Mouse (Mus musculus): Measurements from ENCODE around the gene Slc37a4. TPM values are rescaled to one million over a fixed set of nuclear protein-coding genes. Genes with fewer than 3 reads are reported as not detected.
"Not testable (repeated sequence)": the region's sequence is repeated elsewhere in the genome, so short reads cannot be mapped to it uniquely, and the experiment has no call there.

The Slc37a4 gene
- total RNA-seq, 4 experiments from 2014 or later: 24.0 to 29.5 (median 28.1) TPM

- DNase-seq (ENCODE audit: low spot score in 2 of 2): no peak
These were observed 36.0 kb downstream of the Slc37a4 start for GRCm38 (mm10) chr9:44432577-44433185.

- no peak for DNase-seq (ENCODE audit: low spot score in 2 of 2)
These were observed 39.1 kb downstream of the Slc37a4 start for GRCm38 (mm10) chr9:44435747-44436146.

- no peak for DNase-seq (ENCODE audit: low spot score in 2 of 2)
These were observed 44.3 kb downstream of the Slc37a4 start, which contains the start of gene Foxr1 for GRCm38 (mm10) chr9:44440961-44441360. Gene Foxr1, minus strand, starts transcription at chr9:44441136.

DNA sequence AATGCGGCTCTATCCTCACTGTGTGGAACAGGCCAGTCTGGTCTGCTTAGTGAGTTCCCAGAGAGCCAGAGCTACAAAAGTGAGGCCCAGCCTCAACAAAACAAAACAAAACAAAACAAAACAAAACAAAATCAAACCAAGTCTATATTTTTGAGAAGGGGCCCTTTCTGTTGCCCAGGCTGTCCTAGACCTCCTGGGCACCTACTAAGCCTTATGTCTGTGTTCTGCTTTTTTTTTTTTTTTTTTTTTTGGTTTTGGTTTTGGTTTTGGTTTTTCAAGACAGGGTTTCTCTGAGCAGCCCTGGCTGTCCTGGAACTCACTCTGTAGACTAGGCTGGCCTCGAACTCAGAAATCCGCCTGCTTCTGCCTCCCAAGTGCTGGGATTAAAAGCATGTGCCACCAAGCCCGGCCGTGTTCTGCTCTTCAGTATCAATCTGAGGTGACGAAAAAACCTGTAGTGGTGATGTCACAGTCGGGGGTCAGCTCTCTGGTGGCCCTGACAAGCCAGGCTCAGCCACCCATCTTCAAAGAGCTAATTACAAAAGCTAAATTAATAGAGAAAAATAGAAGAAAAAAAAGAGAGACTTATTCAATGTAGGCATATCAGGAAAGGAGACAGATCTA, 47.9 kb downstream of the Slc37a4 start:
- DNase-seq (ENCODE audit: low spot score in 2 of 2): not testable (repeated sequence)

- no peak for DNase-seq (ENCODE audit: low spot score in 2 of 2)
These were observed 53.7 kb downstream of the Slc37a4 start for GRCm38 (mm10) chr9:44450387-44450786.

Small RNAs within 50 kb of the gene (microRNA-seq; reads per million reads assigned to microRNA genes)
- 1.6 to 1.8 reads per million in 2 experiments for gene Mir7085

Other genes starting within 250 kb of the Slc37a4 start
- 10 to 100 TPM; 58.7 to 75.3 (median 65.0) TPM for gene Cbl, start 162.8 kb upstream of the Slc37a4 start, total RNA-seq (2022)
- 10 to 100 TPM in 1 of 4 experiments, 1 to 10 TPM in 3; 2.4 to 10.2 (median 4.0) TPM for gene Ccdc153, start 156.2 kb upstream of the Slc37a4 start, total RNA-seq (2022)
- gene Pdzd3, start 145.4 kb upstream of the Slc37a4 start, total RNA-seq (2022): 1 to 10 TPM in 3 of 4 experiments, under 1 TPM in 1; 0.49 to 2.0 (median 1.1) TPM
- 10 to 100 TPM in 3 of 4 experiments, 1 to 10 TPM in 1; 8.7 to 13.1 (median 10.5) TPM for gene Nlrx1, start 128.3 kb upstream of the Slc37a4 start, total RNA-seq (2022)
- 10 to 100 TPM; 69.2 to 77.6 (median 71.1) TPM for gene Abcg4, start 108.2 kb upstream of the Slc37a4 start, total RNA-seq (2022)
- gene Hinfp, start 91.2 kb upstream of the Slc37a4 start, total RNA-seq (2022): 10 to 100 TPM; 32.0 to 40.3 (median 38.4) TPM
- 100 to 1,000 TPM; 177 to 228 (median 205) TPM for gene C2cd2l, start 76.6 kb upstream of the Slc37a4 start, total RNA-seq (2022)
- 10 to 100 TPM; 15.1 to 19.7 (median 16.1) TPM for gene Dpagt1, start 70.8 kb upstream of the Slc37a4 start, total RNA-seq (2022)
- 10 to 100 TPM; 40.3 to 44.3 (median 41.6) TPM for gene H2afx, start 62.2 kb upstream of the Slc37a4 start, total RNA-seq (2022)
- gene Hmbs, start 52.6 kb upstream of the Slc37a4 start, total RNA-seq (2022): 10 to 100 TPM; 20.2 to 26.9 (median 25.3) TPM
- gene Vps11, start 35.2 kb upstream of the Slc37a4 start, total RNA-seq (2022): 10 to 100 TPM; 56.4 to 64.6 (median 60.9) TPM
- gene Hyou1, start 17.4 kb upstream of the Slc37a4 start, total RNA-seq (2022): 100 to 1,000 TPM in 3 of 4 experiments, 10 to 100 TPM in 1; 96.8 to 147 (median 121) TPM
- gene Rps25, start 10.3 kb downstream of the Slc37a4 start, total RNA-seq (2022): 100 to 1,000 TPM; 739 to 859 (median 825) TPM
- 10 to 100 TPM; 63.7 to 73.0 (median 68.9) TPM for gene Trappc4, start 10.7 kb downstream of the Slc37a4 start, total RNA-seq (2022)
- gene Ccdc84, start 21.7 kb downstream of the Slc37a4 start, total RNA-seq (2022): 10 to 100 TPM; 21.1 to 24.9 (median 23.4) TPM
- not detected for gene Foxr1, start 44.3 kb downstream of the Slc37a4 start, total RNA-seq (2022)
- gene Upk2, start 58.1 kb downstream of the Slc37a4 start, total RNA-seq (2022): not detected
- gene Bcl9l, start 86.0 kb downstream of the Slc37a4 start, total RNA-seq (2022): 10 to 100 TPM; 61.8 to 68.3 (median 64.9) TPM
- not detected for gene Cxcr5, start 165.0 kb downstream of the Slc37a4 start, total RNA-seq (2022)
- 100 to 1,000 TPM; 130 to 145 (median 134) TPM for gene Ddx6, start 208.0 kb downstream of the Slc37a4 start, total RNA-seq (2022)